Mouse (Mus musculus) kidney, adult 18-20 months (tissue): Measurements from ENCODE around the gene Rpl21.
A peak's percentile ranks its signal among the peaks of the same experiment; 100 is the strongest.

Experiments
- DNase-seq: peaks from one replicate; pipeline ENCODE4 v3.0.0; 2021

The Rpl21 gene

DNA sequence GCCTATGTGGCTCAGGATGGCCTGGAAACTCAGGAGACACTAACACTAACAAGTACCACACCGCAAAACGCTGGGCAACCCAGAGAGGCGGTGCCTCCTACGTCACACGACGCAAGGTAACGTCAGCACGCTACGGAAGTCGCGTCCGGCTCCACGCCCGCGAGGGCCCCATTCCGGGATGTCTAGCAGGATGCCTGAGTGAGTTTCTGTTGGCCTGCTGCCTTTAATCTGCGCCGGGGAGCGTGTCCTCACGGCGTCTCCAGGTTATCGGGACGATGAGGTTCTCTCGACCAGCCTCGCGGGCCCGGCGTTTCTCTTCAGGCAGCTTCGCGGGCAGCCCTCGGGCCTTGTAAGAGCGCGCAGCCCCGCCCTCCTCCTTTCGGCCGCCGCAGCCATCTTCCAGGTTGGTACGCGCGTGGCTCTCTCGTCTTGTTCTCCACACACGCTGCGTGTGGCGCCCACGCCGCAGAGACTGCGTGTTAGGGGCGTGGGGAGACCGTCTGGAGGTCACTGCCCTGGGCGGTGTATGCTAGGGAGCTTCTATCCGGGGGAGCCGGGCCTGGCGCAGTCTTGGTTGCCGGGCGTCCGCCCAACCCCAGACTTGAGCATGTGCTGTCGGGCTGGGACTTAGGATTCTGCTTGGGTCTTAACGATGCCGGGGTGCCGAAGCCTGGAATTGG is at the start of gene Rpl21:
Gene Rpl21, plus strand, starts transcription at position 122 of the 680 bp plus-strand sequence.
- DNase-seq = peak; percentile 98

DNA sequence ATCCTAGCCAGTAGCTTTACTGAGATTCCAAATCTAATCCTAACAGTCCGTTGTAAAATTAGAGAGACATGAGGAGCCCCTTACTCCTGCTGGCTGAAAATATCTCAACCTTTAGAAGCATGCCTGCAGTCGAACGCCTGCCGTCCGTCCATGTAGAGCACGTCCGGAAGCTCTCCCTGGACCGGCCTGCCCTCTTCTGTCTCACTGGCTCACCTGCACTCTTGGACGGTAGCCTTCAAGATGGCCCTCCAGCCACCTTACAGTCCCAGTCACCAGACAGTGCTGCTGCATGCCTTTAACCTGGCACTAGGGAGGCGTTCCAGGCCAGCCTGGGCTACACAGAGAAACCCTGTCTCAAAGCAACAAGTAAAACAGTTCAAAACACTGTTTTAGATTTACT is 49.4 kb upstream of the Rpl21 start:
- peak; percentile 46 for DNase-seq

DNA sequence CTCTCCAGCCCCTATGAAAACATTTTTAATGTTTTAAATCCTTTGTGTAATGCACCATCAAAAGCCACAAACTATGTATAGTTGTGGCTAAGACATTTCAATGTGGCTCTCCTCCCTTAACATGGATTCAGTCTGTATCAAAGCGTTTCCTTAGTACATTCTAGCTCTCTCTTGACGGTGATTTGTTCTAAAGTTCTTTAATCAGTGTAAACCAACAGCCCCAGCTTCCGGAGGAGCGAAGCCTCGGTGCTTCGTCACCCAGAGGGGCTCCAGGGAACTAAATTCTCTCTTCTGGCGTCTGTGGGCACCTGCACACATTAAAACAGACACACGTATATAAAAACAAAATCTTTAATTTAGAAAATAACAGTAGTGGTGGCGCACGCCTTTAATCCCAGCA is 48.8 kb upstream of the Rpl21 start:
- no peak for DNase-seq

DNA sequence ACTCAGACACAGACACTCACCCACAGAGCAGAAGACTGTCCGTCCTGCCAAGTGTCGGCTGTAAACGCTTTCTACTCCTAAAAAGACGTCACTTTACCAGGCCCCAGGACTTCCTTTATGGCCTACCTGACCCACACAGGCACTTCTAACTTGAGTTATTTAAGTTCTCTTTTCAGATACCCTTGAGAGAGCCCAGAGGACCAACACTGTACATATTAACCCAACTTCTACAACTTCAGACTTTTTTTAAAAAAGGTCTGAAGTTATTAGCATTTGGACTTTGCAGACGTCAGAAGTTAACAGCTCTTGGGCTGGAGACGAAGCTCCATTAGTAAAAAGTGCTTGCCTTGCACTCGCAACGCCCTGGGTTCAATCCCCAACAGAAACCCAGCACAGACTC is 46.6 kb upstream of the Rpl21 start:
- no peak for DNase-seq

DNA sequence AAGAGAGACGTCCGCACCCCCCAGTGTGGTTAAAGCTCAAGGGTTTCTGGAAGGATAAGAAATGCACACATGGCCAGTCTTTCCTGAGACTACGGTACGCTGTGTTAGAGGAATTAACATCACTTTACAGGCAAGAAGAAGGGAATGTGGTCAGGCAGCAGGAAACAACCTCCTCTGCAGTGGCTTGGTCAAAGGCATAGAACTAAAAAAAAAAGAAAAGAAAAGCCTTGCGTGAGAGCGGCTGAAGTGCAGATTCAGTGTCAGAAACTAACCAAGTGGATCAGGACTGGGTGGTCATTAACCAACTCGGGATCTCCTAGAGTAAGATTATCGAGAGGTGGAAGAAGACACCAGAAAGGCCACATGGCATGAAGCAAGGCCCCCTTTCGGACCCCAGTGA is 43.3 kb upstream of the Rpl21 start:
- DNase-seq = peak; percentile 52

DNA sequence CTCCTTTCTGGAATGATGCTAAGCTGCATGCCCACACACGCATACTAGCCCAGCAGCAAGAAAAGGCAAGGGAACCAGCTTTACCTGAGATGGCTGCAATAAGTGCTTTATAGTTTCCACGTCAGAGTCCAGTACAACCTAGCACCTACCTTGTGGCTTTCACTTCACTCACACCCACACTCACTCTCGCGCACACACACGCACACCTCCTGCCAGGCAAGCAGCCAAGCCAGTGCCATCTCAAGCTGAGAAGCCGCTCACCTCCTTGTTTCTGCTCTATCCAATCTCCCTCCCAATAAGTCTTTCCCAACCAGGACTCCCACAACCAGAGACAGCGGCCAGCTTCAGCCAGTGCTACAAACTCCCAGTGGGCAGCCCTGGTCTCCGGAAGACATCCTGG is 41.7 kb upstream of the Rpl21 start:
- peak; percentile 37 for DNase-seq

DNA sequence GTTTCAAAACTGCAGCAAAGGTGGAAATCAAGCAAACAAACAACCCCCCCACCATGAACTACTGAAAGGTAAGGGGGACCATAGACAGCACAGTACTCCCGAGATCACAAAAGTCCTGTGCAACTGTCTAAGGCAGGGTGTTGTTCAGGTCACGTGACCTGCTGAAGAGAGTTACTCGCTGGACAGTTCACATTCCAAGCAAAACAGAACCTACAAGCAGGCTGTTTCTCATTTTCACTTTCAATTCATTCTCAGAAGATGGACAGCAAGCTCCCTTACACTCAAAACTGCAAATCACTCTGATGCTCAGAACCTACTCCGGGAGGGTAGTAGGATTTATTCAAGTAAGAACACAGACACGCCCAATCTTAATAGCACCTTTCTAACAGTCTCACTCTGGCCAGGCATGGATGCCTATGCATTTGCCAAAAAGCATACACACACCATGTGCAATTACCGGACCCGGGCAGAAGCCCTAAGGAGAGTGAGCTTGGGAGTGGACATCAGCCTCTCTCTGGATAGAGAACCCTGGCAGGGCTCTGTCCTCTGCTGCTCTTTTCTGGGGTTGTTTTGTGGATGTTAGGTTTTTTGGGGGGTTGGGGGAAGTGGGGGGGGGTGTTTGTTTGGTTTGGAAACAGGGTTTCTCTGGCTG is 40.4 kb upstream of the Rpl21 start:
- no peak for DNase-seq

DNA sequence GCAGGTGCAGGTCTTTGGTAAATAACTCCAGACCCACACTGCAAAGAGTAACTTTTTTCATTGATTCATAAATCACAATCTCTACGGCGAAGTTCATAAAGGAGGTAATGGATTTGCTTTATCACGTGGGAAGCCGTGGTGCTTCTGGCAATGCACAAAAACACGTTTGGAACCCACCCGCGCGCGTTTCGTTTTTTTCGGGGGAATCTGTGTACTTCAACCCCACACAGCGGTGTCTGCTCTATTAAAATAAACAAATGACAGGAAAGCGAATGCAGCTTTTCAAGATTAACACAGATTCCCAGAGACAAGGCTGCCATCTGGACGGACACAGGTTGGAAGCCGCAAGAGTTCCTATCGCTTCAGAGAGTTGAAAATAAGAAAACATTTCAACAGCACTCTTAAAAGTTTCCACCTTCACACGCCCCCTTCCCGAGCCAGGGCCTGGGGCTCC is 39.0 kb upstream of the Rpl21 start:
- no peak for DNase-seq

DNA sequence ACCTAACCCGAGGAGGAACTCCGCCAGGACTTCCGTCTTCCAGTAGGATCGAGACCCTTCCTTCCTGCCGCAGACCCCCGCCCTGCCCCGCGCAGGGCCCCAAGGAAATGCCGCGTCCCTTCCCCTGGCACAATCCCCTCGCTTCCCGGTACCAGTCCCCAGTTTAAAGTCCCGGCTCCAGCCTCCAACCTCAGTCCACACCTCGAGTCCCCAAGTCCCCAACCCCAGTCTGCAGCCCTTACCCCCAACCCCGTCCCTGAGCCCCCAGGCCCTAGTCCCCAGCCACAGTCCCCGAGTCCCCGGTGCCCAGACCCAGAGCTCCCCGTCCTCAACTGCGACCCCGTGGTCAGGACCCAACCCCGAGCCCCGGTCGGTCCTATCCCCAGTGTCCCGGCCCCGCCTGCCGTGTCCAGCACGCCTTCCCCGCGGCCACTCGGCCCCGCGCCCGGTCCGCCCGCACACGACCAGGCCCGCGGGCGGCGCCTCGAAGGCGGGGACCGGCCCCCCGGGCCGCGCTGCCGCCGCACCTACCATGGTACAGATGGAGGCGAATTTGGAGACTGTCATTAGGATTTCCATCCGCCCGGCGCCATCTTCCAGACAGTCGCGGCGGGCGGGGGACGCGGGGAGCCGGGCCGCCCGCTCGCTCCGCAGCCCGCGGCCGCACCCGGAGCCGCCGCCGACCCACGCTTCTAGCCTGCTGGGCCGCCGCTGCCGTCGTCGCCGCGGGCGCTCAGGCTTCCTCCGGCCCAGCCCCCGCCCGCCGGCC is 38.4 kb upstream of the Rpl21 start:
- DNase-seq = peak; percentile 43

DNA sequence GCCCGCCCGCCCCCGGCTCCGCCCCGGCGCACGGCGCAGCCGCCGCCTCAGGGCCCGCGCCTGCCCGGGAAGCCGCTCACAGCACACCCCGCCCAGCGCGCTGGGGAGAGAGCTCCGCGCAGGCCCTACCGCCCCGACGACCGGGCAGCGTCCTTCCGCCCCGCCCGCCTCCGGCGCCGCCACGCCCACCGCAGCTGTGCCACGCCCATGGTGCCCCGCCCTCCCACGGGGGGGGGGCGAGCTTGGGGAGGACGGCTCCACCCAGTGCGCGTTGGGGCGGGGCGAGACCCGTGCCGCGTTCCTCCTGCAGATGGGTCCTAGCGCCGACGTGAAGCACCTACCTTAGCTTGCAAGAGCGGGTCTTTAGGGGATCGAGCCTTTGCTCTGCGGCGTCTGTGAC is 37.8 kb upstream of the Rpl21 start, which contains the start of gene Usp12:
Gene Usp12, minus strand, starts transcription at position 154 of the 400 bp plus-strand sequence.
- peak; percentile 99 for DNase-seq

DNA sequence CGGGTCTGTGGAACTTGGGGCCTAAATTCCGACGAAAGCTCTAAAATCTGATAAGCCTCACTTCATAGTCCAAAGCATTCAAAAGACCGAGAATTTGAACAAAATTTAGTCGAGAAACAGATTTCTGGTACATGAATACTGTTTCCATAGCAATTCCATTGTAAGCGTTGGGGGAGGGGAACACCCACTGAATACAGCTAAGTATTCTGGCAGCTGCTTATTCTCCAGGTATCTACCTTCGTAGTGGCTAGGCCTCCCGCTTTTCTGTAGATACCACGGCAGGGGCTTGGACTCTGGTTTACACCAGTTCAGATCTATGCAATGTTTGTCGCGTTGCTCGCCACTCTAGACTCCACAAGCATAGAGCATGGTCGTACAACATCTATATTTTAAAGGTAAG is 37.0 kb upstream of the Rpl21 start:
- no peak for DNase-seq

DNA sequence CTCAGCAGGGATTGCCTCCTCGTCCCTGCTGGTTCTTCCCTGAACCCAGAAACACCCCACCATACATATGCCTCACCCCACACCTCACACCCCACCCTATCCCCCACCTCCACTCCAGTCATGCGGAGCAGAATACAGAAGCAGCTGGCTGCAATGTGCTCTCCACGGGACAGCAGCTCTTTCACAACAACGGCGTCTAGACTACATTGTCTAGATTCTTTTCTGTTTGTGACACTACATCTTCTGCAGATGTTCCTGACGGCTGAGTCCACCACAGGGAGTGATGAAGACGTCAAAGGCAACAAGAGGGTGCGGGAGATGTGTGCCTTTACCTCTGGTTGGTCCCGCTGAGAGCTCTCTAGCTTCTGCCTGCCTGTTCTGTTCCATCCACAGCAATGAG is 34.7 kb upstream of the Rpl21 start:
- DNase-seq = no peak

DNA sequence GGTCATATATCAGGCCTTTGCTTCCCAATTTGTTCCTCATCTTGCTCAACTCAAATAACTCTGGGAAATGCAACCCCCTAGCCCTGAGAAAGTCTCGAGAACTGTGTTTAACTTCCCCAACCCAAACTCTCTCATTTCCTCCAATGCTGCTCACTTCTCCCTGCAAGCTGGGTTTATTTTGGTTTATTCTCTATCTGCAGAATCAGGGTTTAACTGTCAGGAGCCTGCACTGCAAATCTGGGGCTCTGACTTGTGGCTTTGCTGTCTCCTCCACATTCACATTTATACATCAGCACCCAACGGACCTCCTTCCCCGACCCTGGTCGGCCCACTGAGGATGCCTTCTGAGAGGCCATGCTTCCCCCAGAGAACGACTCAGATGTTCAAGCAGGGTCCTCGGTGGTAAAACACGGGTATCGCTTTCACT is 26.7 kb upstream of the Rpl21 start:
- no peak for DNase-seq

DNA sequence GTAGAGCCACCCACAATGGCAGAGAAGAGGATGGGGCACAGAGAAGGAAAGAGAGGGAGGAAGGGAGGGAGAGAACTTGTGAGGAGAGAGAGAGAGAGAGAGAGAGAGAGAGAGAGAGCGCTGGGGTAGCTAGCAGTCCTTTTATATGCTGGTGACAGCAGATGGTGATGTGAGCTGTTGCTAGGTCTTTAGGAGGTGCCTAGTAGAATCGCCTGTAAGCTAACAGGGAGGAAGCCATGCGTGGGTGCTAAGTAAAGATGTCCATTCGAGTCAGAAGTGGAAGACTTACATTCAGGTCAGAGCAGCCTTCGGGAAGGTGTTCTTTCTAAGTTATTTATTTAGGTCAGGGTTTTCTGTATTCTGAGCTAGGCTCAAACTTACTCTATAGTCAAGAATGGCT is 22.7 kb upstream of the Rpl21 start:
- no peak for DNase-seq

DNA sequence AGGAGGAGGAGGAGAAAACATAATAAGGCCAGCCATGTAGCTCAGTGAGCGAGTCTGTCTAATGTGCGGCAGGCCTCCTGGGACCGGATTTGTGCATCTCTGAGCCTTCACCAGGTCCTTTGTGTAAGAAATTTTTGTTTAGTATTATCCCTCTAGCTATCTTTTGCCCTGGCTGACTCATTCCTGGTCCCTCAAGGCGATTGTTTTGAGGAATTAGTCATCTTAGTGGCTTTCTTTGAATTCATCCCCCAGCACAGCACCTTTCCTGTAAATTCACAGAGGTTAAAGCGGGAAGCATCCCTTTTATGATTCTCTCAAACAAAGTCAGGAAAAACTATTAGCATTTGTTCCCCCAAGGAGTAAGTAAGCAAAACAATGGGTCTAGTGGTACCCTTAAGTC is 19.8 kb upstream of the Rpl21 start:
- no peak for DNase-seq

DNA sequence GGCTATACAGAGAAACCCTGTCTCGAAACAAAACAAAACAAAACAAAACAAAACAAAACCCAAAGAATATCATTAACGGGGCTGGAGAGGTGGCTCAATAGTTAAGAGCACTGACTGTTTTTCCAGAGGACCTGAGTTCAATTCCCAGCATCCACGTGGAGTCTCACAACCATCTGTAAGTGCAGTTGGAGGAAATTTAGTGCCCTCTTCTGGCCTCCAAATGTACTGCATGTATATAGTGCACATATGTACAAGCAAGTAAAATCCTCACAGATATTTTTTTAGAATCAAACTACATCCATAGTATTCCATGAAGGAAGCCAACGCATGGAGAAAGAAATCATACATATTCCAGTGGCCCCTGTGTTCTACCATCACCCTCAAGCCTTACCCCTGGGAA is 19.3 kb upstream of the Rpl21 start:
- DNase-seq = no peak

DNA sequence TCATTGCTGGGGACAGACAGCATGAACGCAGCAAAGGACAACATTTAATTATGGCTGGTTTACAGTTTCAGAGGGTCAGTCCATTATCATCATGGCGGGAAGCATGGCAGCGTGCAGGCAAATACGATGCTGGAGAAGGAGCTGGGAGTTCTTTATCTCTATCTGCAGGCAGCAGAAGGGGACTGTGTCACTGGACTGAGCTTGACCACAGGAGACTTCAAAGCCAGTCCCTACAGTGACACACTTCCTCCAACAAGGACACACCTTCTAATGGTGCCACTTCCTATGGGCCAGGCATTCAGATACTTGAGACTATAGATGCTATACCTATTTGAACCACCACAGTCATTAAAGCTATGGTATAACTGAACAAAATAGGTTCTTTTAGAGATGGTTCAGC is 17.3 kb upstream of the Rpl21 start:
- no peak for DNase-seq

DNA sequence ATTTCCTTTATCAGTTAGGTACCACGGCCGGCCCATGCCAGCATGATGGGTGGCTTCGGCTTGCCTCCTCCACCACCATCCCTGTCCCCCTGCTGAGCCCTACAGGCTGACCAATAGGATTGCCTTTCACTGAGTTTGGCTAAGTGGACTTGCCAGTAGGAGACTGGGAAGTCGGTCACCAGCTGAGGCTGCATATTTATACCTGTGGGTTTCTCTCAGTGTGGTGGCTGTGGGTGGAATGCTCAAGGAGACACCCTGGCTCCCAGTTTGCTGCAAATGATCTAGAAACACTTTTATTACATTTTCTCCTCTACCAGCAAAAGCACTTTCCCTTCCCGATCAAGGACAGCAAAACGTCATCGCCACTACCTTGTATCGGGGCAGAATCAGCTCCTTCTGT is 15.1 kb upstream of the Rpl21 start:
- DNase-seq = no peak

DNA sequence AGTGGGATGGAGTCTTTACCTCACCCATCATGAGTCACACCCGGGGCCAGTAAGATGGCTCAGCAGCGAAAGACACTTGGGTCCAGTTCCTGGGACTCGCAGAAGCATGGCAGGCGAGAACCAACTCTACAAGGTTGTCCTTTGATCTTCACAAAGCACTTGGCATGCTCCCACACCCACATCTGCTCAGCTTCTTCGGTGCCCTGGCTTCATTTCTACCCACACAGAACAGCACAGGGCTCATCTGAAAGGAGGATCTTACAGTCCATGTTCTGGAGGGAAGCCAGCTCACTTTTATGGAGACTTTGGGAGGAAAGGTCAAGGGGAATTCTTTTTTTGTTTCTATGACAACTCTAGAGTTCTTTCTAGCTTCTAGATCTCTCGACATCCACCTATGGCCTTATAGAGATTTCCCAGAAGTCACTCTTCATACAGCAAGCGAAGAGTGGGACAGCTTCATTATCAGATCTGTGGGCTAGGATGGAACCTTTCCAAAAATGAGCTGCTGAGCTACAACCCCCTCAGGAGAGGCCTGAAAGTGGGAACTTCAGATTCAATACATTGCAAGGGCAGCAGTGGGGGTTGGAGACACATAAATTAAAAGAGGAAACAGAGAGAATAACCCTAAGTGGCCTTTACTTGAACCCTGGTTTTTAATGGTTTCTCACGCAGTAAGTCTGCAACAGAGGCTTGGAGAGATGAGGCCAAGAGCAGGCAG is 13.6 kb upstream of the Rpl21 start:
- peak; percentile 23 for DNase-seq

DNA sequence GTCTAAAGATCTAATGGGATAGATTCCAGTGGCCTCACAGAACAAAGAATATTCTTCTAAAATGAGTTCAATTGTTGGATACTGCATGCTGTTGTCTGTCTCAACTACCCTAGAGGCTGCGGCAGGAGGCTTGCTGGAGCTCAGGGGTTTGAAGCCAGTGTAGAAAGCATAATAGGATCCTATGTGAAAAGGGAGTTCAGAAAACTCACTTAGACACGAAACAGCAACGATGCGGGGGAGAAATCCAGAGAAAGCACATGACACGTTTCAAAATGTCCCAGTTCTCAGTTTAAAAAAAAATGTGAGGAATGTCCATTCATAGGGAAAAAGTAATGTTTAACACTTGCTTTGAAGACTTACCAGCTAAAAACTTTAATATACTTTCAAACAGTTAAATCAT is 9.7 kb upstream of the Rpl21 start:
- no peak for DNase-seq

DNA sequence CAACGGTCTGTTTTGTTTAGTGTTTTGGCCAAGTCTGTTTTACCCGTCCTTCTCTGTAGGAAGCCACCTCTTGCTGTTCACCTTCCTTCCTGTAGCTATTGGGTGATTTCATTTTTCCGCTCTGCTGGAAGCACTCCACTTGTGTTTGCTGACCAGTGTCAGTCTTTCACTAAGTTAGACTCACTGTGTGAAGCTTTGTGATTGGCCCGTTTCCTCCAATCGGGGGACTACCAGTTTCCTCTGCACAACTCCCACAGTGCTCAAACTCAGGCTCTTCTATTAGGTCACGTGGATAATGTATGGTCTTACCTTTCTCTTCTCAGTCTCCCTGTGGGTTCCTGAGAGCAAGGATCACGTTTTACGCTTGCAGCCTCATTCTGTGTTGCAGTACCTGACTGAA is 3.2 kb upstream of the Rpl21 start:
- no peak for DNase-seq

DNA sequence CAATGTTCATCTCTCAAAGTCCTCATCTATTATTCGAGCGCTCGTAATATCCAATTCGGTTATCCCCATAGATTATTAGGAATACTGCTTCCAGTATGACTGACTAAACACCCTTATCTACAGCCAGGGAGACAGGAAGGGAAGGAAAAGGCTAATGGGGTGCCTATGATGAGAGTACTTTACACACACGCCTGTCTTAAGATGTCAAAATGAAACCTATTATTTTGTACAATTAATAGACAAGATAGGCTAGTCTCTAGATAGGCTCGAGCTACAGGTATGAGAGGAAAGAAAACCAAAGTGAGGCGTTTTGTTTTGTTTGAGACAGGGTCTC is 288 bp upstream of the Rpl21 start:
- no peak for DNase-seq

DNA sequence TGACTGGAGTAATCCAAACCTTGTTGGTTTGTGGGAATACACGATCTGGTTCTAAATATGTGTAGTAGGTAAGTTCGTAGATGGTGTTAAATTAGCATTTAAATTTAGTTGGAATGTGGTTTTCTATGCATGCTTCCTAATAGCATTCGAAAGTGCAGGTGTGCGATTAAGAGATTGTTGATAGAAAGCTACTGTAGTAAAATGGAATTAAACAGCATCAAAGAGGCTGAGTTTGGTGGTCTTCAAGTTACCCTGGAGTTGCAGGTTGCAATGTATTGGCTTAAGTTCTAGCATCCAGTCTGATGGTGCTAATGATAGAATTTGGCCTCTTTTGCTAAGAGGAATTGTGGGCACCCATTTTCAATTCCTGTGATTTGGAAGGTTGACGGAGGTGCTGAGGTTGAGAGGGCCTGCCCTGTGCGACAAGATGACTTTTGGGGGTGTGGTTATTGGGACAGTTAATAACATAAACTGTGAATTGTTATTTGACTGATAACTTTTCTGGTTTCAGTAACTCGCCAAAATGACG is 1.0 kb downstream of the Rpl21 start:
- DNase-seq = no peak
